Mouse (Mus musculus) heart, postnatal 10 days (tissue): ENCODE measurements around the gene Map3k11. TPM values are rescaled to one million over a fixed set of nuclear protein-coding genes. Genes with fewer than 3 reads are reported as not detected.

ENCODE experiments used
- DNase-seq, 2 experiments: peaks; one replicate each; pipeline ENCODE4 v3.0.0; 2021
- intact Hi-C: fragments of 180-260 bp; cut with DNase I; formaldehyde crosslinking; loops from one replicate; pipeline ENCODE4 v1.15.1; 2025
- total RNA-seq, 2 experiments: library from RNA; stranded (reverse); gene quantifications; 2 replicates each; pipeline ENCODE4 v1.2.3; 2021

Map3k11 gene
- total RNA-seq, 2 experiments from 2014 or later: 41.3 to 47.8 TPM

DNA sequence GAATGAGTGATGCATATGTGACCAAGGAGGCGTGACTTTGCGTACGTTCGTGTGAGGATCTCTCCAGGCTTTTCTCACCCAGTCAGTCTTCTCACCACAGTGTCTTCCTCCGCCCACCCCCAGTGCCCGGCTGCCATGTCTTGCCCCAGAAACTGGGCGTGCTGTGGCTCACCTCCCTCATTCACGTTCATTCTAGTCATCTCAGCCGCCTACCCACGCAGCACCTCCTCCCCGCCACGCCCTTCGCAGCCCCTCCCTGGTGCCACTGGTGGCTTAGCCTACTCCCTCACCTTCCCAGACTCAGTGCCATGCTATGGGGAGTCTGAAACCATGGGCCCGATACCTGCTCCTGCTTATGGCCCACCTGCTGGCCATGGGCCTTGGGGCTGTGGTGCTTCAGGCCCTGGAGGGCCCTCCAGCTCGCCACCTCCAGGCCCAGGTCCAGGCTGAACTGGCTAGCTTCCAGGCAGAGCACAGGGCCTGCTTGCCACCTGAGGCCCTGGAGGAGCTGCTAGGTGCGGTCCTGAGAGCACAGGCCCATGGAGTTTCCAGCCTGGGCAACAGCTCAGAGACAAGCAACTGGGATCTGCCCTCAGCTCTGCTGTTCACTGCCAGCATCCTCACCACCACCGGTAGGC, 15.7 kb downstream of the Map3k11 start, which contains the start of gene Kcnk7:
Kcnk7 (plus strand) TSS at position 205 of the 638 bp plus-strand sequence.
- intact Hi-C loops: no loop called here
- no peak for DNase-seq

DNA sequence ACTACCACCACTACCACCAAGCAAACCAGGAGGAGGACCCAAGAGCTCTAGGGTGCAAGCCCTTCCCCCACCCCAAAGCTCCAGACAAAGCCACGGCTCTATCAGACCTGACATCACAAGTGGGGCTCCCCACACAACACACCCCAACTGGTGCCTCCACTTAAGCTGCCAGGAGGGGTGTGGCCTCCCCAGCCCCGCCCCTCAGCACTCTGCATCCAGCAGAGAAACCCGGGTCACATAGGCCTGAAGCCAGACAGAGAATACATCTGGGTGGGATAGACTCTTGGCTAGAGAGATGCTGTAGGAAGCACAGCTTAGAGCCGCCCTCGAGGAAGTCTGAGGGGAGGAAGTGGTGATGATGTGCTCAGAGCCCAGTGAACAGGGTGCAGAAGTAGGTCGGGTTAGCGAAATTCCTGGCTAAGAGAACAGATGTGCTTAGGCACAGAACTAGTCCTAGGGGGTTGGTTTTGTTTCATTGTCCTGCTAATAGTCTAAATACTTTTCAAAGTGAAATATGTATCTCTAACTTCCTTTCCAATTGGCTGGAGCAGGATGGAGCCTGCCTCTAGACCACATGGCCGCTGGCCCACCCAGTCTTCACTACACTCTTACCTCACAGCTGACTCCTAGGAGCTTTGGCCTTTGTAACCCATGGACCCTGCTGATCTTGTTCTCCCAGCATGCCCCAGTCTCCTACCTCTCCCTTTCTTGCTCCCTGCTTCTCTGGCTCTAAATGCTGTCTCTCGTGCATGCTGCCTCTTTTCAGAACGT, 16.4 kb downstream of the Map3k11 start:
- peak in 1 of 2 experiments; percentile 67 for DNase-seq
- intact Hi-C loops: no loop called here

DNA sequence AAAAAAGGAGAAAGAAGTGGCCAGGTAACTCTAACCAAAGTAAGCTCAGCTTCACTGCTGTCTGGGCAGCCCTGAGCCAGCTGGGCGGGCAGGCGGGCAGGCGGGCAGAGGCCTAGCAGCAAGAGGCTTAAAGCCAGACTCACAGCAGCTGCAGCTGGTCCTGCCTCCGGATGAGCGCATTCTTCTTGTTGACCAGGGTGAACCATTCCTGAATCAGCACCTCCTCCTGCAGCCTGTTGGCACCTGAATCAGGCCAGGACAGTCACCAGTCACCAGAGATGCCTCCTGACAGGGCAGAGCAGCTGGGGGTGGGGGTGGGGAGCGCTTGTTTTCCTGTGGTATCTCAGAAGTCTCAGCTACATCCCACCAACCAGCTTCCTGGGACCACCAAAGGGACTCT, 21.5 kb downstream of the Map3k11 start:
- intact Hi-C loops: no loop called here
- no peak for DNase-seq

DNA sequence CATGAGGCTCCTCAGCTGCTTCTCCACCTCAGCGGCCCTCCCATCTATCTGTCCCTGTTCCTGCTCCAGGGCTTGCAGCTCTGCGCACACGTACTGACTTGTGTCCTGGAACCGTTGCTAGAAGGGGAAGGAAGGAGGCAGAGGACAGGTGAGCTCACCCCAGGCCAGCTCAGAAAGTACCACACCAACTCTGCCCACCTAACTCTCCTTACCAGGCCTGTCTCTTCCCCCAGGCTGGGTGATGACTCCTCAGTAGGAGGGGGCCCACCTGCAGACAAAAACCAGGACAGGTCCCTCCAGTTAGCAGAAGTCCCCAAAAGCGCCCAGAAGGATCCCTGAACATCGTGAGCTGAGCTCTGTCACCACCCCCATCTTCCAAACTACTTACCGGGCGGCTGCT, 22.0 kb downstream of the Map3k11 start:
- intact Hi-C loops: no loop called here
- DNase-seq: no peak

DNA sequence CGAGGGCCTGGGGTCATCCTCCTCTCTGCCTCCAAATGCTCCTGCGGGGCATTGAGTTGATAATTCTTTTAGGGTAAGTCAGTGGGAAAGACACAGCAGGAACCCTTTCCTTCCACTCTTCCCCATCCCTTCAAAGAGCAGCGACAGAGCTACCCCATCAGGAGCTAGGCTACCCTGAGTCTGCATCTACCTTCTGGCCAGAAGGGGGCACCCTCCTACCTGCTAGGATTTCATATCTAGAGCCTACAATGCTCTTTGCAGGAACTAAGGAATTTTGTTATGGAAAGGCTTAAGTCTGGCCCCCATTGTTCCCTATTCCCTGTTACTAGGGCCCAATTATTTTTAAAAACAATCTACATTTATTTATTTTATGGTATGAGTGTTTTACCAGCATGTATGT, 22.7 kb downstream of the Map3k11 start:
- intact Hi-C loops: loop anchor here (1.0 kb wide), 2 partner anchors 17 to 69 kb away; no protein-coding TSS in a partner anchor
- peak; percentile 72 to 82 for DNase-seq

DNA sequence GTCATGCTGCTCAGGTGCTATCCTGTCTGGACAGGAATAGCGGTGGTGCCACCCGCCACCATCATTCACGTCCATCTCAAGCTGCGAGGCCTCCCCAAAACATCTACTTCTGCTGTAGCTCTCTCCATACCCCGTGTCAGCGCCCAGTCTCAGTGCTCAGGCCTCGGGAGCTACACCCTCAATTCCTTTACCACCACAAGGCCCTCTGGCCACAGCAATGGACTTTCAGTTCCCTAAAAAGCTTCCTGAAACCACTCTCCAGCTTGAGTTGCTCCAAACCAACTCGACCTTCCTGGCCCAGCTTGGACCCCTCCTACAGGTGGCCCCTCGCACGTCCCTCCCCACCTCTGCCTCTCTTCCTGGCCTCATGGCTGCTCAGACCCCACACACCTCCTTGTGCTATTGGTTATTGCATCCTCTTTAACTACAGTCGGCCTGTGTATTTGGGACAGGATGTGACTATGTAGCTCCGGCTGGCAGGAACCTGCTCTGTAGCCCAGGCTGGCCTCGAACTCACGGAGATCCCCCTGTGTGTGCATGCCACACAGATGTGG, 23.4 kb downstream of the Map3k11 start:
- intact Hi-C loops: loop anchor here (1.0 kb wide), 2 partner anchors 16 to 68 kb away; no protein-coding TSS in a partner anchor
- no peak for DNase-seq

DNA sequence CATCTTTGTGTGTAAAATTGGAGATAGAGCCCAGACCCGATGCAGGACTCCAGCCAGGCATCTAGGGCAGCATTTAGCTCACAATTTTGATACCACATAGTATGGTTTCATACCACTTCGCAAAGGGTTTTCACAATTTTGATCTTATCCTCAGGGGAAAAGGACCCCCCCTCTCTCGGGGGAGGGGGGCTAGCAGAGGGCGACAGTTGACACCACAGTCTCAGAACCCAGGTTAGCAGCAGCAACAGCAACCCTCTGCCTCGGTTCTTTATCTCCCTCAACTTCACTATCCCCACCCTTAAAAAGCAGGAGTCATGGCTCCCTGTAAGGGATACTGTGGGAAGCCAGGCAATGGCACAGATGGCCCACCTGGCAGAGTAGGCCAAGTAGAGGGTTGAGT, 24.7 kb downstream of the Map3k11 start:
- no peak for DNase-seq
- intact Hi-C loops: no loop called here

DNA sequence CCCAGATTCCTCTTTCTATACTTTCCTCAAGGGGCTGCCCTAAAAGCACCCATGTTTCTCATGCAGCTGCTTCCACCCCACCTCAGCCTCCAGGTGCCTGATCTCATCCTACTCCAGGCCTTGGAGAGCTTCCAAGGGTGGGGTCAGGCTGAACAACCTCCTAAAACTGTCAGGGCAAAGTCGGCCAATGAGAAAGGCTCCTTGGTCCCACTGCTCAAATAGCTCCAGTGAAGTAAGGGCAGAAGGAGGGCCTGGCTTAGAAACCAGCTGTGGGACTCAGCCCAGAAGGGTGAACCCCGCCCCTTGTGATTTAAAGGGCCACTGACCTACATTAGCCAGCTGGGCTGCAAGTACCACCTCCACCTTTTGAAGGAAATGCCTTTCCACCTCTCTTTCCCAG, 25.2 kb downstream of the Map3k11 start:
- peak; percentile 88 to 89 for DNase-seq
- intact Hi-C loops: loop anchor here (1.0 kb wide), 1 partner anchor 13 kb away; the partner anchor contains the start of gene Ehbp1l1

DNA sequence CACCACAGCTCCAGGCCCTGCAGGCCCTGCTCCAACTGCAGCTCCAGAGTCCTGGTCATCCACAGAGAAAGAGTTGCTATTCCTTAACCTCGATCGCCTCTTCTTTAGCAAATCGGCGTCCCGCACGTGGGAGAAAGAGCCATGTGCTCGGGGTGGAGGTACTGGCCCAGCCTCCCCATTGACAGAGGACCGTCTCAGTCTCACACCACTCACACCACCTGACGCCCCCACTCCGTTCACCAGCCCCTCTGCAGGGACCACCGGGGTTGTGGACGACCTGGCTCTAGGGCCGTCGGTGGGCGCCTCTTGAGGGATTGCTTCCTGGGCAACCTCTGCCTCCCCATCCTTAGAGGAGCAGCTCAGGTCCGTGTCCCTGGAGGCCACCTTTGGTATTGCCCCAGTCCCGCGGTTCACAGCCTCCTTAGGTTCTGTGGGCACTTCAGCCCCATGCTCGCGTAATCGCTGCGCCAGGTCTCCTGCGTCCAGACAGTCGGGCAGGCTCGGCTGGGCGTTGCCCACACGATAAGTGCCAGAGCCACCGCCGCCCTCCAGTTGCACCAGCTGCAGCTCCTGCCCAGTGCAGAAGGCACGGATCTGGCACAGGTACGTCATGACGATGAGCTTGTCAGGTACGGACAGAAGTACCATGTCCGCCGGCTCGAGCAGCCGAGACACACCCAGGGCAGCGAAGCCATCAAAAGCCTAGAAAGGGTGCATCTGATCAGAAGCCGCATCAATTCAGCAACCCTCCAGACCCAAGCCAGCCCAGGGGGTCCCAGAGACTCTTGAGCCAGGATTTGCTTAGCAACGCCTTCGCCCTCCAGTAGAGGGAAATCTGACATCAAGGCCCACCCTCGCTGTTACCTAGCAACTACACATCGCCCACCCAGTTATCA, 27.5 kb downstream of the Map3k11 start:
- DNase-seq: peak in 1 of 2 experiments; percentile 50
- intact Hi-C loops: no loop called here

DNA sequence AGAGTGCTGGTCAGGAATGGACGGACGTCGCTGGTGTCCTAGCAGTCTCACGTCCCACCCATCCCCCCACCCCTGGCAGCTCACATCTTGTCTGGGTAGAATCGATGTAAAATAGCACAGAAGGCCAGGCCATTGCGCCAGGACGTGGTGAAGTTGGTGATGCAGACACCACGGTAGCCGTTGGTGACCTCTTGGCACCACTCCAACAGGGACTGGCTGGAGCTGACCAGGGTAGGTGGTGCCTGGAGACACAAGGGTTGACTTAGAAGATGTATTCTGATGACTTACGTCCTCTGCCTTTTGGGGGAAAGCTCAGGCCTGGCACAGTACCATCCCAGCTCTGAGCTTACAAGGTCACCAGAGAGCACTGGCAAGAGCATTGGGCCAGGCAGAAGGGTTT, 28.4 kb downstream of the Map3k11 start:
- no peak for DNase-seq
- intact Hi-C loops: no loop called here

DNA sequence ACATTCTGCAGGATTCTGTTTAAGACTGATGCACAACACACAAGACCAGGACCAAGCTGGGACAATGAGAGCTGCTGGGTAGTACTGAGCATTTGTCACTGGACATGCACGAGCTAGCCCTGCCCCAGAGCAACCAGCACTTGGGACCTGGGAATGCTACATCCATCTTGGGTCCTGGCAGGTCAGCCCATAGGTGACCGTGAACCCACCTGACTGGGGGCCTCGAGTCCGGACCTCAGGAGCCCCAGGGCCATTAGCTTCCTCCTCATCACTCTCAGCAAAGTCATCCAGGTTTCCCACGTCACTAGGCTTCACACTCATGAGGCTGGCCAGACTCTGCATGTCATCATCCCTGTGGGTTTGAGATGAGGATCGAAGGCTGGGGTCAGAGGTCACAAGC, 32.7 kb downstream of the Map3k11 start:
- intact Hi-C loops: no loop called here
- no peak for DNase-seq

DNA sequence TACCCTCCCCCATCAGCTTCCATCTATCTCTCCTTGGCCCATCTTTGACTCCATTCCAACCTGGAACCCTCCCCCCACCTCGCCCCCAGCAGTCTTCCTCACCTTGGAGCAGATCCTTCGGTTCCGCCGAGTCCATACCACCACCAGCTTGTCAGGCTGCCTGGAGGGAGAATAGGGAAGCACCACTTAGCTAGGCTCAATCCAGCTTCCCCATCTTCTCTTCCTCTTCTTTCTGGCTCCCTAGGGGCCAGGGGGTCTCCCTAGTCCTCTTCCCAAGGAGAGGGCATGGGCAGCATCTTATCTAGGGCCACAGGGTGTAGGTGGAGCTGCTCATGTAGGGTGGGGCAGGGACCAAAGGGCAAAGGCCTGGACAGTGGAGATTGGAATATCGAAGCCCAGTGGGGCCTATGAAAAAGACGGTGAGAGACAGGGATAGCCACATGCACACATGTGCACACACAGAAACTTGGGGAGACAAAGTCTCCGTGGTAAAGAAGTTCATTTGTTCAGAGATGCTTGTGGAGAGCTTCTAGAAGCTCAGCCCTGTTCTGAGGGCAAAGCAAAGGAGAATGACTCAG, 34.4 kb downstream of the Map3k11 start:
- no peak for DNase-seq
- intact Hi-C loops: no loop called here

DNA sequence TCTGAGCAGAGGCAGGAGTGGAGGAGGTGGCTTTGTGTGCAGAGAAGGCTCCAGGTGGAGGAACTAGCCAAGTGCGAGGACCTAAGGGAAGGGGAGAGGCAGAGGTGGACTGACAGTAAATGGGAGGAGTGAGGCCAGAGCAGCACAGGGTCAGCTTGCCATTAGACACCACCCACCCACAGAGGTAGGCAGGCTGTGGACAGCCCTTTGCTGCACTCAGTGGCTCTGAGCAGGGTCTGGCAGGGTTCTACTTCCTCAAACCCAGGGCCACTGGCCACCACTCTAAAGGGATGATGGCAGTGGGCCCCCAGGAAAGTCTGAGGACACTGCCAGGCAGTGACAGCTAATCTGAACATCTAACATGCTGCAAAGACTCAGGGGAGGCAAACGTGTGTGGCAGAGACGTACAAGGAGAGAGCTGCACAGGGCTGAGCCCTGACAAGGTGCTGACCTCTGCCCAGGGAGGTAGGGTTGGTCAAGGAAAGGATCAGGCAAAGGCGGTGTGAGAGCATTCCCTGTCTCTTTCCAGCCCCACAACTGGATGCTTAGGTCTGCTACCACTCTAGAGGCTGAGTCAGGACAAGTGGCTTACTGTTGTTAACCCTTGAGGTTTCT, 35.5 kb downstream of the Map3k11 start:
- no peak for DNase-seq
- intact Hi-C loops: no loop called here

DNA sequence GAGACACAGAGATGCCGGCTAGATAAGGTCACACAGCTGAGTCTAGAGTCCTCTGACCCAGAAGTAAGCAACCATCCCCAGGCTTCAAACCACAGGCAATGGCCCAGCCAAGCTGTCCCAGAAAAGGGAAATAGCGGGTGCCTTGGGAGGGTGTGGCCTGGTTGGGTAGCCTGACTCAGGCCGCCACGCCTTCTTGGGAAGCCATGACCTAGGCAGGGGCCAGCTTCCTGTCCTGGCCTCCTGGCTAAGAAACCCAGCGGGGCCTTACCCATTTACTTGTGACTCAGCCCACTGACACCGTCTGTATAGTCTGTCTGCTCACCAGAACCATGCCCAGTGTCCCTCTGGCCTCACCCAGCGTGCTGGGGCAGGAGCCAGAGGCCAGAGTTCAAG, 36.0 kb downstream of the Map3k11 start:
- intact Hi-C loops: no loop called here

DNA sequence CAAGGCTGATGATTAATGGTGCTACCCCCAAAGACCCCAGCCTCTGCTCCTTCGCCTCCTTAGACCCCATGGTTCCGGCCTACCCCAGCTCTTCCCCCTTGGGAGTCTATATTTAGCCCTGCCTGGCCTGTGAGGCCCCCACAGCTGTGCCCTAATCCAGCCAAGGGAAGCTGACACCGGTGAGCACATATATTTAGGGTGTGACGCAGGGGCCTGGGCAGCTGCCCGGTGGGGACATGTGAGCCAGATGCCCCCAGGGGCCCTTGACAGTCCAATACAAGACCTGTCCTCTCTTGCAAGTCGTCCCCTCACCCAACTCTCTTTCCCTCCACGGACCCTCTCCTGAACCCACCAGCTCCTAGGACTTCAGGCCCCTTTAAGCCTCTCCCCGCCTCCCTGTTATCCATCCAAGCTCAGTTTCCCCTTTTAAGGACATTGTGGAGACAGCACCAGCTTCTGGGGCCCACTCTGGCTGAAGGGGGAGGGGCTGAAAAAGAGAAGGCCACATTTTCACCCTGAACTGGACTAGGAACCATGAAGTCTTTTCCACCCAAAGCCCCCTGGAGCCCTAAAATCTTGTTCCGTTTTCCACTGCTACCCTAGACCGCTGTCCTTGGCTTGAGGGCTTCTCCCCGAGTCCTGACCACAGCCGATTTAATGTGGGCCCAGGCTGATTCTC, 36.6 kb downstream of the Map3k11 start:
- intact Hi-C loops: loop anchor here (5.0 kb wide), 1 partner anchor 78 kb away; no protein-coding TSS in a partner anchor

More for the DNA sequence above, 36.0 kb downstream of the Map3k11 start:
- peak; percentile 83 to 88 for DNase-seq

DNA sequence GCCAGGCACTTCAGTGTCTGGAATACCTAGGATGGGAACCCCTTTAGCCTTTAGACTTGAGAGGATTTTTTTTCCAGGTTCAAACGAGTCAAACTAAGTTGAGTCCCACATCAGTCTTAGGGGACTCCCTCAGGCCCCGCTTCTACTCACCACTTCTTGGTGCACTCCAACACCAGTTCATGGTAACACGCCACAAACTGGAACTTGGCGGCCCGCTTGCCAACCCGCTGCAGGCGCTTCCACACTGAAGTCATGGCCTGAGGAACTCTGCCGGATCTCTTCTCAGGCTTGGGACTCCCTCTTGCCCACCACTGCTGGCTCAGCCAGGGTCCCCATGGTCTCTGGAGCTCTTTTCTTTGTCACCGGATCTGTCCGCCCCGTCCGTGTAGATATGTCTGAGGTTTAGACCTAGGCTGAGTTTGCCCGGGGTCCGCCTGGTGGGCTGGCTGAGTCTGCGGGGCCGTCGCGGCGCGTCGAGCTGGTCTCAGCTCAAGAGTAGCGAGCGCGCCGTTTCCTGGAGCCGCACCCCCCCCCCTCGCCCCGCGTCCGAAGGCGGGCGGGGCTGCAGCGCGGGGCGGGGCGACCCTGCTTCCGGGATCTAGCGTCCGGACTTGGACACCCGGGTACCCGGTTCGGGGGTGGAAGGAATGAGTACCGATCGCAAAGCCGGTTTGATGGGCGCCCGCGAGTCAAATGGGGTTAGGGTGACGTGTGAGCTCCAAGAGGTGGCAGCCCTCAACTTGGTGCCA, 37.4 kb downstream of the Map3k11 start, which contains the start of gene Ehbp1l1:
Ehbp1l1 (minus strand) TSS at position 551 of the 749 bp plus-strand sequence.
- intact Hi-C loops: loop anchor here (1.0 to 5.0 kb wide), 2 partner anchors 12 to 79 kb away; no protein-coding TSS in a partner anchor
- peak; percentile 85 for DNase-seq

More for the DNA sequence above, 36.6 kb downstream of the Map3k11 start:
- DNase-seq: peak; percentile 90 to 93

DNA sequence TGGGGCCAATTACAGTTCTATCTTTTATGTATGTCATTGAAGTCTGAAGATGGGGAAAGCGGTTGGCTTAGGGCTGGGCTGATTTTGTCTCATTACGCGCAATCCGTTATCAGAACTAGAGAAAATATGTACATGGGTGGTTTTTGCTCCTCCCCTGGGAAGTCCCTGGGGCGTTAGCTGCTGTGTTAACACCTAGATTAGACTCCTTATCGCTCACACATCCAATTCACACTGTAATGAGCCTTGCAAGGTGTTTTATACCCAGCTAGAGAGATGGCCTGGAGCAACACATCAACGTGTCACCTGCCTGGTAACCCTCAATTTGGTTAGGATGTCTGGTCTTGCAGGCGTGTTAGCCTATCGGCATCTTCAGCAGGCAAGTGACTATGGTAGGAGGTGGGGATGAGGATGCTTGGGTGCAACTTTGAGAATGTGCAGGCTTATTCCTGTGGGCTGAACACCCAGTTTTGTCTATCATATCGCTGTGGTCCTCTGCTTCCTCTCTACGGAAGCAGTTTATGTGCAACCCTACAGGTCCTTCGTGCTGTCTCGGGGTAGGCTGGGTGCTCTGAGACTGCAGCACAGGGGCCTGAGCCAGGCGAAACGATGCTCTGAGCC, 38.5 kb downstream of the Map3k11 start:
- DNase-seq: no peak
- intact Hi-C loops: loop anchor here (1.0 to 5.0 kb wide), 3 partner anchors 13 to 80 kb away; no protein-coding TSS in a partner anchor

DNA sequence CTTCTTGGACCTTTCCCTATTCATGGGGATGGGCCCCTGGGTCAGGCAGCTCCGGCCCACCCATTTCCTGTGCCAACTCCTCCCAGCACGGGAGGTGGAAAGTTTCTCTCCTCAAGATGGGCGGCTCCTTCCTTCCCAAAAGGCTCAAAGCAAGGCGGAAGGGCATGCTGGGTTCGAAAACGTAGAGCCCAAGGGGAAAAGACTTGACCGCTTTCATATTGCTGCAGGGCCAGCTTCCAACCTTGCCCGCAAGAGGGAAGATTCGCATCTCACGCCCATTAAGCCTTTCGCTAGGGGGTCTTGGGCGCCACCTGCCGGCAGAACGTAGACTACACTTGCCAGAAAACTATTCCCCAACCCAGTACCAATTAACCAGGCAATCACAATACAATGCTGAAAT, 39.2 kb downstream of the Map3k11 start:
- DNase-seq: peak; percentile 92 to 95
- intact Hi-C loops: loop anchor here (1.0 to 5.0 kb wide), 4 partner anchors 16 to 80 kb away; partner anchors contain the start of gene Scyl1
